Mouse (Mus musculus) adrenal gland, postnatal 25 days (tissue): ENCODE measurements around the gene Stx1b. TPM values are rescaled to one million over a fixed set of nuclear protein-coding genes. Genes with fewer than 3 reads are reported as not detected.
"Not testable (repeated sequence)": the region's sequence is repeated elsewhere in the genome, so short reads cannot be mapped to it uniquely, and the experiment has no call there.

Experiments used
- DNase-seq: peaks from one replicate; pipeline ENCODE4 v3.0.0; 2021; ENCODE audit warnings: mixed read lengths
- long read RNA-seq: library from polyadenylated mRNA; stranded (forward); transcript quantifications from one replicate; pipeline ENCODE4 v2.0.0, GENCODE M21; 2021
- total RNA-seq: library from RNA; stranded (reverse); gene quantifications from 2 replicates; pipeline ENCODE4 v1.2.3, GENCODE M21; 2021

Stx1b gene
- total RNA-seq = 4.2 and 8.0 TPM in 2 replicates
- long read RNA-seq, partial matches to known transcripts = 0 of 4 reads
- long read RNA-seq, other reads (novel, unspliced or antisense) = 4 of 4 reads

DNA sequence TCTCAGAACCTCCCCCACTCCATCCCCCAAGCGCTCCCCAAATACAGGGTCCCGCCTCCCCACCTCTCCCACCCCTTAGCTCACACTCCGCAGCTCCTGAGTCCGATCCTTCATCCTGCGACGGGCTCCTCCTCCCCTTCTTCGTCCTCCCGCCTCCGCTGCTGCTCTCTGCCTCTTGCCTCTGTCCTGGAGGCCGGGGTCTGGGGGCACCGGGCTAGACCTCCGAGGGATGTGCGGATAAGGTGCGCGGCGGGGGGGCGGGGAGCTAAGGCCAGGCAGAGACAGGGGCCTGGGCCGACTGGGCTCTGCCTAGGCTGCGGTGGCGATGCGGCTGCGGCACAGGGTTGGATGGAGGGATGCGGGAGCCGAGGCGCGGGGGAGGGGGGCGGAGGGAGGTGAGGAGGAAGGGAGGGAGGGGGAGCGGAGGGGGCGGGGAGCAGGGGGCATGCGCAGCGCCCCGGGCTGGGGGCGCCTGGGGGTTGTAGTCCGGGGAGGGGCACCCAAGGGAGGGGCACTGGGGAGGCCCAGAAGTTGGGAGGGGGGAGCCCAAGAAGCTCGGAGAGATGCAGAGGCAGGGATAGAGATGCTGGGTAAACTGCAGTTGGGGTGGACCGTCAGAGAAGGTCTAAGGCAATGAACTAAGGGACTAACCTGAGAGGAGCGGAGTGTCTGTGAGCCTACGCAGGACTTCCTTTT, at the start of gene Stx1b, which contains the start of gene Stx4a:
TSS of gene Stx1b (minus strand) at position 374 of the 696 bp plus-strand sequence.
TSS of gene Stx4a (plus strand) at position 119 of the 696 bp plus-strand sequence.
- DNase-seq = peak; percentile 38

DNA sequence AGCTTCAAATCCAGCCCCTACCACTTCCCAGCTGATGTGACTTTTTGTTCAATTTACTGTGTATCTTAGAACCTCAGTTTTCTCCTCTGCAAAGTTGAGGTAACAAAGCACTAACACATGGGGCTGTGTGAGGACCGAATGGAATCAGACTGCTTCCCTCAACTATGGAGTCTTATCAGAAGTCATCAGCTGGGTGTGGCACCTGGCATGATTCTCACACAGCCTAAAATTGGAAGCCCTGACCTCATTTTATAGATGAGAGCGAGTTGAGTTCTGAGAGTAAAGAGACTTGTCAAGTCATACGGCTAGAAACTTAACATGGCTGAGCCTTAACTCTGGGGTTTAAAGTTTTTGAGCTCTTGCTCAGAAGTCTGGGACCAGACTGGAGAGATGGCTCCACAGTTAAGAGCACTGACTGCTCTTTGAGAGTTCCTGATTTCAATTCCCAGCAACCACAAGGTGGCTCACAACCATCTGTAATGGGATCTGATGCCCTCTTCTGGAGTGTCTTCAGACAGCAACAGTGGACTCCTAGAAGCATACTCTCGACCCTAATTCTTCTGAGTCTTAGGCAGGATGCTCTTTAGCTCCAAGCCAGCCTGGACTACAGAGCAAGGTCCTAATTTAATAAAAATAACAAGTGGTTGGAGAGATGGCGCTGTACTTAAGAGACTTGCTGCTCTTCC, 45.9 kb upstream of the Stx1b start:
- DNase-seq = no peak

DNA sequence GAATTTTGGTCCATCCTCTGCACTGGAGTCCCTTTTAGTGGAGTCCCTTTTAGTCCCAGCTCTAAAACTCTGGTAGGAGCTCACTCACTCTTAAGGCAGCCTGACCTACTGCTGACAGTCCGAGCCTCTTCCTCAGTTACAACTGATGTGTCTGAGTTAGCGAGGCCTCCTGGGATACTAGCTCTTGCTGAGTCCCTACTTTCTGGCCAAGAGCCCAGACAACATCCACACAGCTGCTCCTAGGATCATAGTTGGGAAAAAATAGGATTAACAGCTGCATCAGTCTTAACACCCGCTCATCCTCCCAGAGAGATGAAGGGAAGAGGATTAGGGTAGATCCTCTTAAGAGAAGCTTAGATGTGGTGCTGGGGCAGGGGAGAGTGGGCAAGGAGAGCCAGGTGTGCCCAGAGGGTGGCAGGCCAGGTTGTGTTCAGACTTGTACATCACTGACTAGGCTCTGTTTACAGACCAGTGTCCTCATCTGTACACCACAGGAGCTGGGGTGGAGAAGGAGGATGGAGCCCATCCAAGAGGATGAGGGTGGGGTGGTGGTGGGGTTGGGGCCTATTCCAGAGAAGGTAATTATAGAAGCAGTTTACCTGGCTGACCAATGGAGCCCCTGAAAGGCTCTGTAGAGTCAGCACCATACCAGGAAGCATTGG, 44.9 kb upstream of the Stx1b start:
- DNase-seq = no peak

DNA sequence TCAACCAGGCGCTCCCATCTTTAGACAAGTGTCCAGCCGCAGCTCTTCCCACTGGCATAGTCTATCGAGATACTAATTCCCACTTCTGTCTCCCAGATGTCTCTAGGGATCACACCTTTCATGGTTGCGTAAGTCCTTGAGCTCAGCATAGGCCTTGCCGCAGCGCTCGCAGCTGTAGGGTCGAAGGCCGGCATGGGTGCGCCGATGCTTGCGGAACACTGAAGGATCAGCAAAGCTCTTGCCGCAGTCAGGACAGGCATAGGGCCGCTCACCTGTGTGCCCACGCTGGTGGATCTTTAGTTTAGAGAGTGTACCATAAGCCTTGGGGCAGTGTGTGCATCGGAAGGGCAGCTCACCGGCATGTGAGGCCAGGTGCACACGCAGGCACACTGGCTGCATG, 43.3 kb upstream of the Stx1b start:
- DNase-seq = no peak

DNA sequence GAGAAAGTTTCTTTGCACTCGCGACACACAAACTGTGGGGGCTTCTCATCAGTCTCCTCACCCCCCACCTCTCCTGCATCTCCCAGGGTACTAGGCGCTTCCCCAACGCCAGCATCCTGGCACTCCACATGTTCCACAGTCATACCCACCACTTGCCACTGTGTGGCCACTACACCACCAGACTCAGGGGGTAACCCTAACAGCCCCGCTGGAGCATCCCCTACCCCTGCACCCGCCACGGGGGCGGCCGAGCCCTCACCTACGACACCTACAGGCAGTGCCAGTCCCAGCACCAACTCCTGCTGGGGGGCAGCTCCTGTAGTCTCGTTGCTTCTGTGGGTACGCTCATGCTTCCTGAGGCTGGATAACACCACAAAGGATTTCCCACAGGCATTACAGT, 42.1 kb upstream of the Stx1b start:
- DNase-seq = no peak

DNA sequence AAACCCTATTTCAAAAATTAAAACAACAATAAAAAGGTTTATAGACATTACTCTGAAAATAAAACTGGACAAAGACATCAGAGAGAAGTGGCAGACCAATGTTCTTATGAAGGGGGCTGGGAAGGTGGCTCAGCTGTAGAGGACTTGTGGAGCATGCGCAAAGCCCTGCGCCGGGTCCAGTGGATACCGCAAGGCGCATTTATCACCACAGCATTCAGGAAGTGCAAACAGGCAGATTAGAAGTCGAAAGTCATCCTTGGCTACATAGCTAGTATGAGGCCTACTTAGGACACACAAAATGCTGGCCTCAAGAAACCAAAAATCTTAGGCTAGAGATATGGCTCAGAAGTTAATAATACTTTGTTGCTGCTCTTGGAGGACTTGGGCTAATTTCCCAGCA, 33.9 kb upstream of the Stx1b start:
- no peak for DNase-seq

DNA sequence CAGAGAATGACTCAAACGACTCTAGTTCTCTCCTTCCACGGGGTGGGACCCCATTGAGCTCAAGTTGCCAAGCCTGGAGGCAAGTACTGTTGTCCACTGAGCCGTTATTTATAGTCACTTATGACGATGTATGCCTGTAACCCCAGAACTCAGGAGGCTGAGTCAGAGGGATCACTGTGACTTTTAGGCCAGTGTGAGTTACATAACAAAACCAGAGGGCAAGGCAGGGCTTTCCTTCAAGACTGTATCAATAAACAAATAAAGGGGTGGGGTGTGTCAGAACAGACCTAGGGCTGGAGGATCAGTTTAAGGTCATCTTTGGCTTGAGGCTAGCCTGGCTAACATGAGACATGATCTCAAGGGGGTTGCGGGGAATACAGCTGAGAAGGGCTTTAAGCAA, 26.6 kb upstream of the Stx1b start:
- DNase-seq = no peak

DNA sequence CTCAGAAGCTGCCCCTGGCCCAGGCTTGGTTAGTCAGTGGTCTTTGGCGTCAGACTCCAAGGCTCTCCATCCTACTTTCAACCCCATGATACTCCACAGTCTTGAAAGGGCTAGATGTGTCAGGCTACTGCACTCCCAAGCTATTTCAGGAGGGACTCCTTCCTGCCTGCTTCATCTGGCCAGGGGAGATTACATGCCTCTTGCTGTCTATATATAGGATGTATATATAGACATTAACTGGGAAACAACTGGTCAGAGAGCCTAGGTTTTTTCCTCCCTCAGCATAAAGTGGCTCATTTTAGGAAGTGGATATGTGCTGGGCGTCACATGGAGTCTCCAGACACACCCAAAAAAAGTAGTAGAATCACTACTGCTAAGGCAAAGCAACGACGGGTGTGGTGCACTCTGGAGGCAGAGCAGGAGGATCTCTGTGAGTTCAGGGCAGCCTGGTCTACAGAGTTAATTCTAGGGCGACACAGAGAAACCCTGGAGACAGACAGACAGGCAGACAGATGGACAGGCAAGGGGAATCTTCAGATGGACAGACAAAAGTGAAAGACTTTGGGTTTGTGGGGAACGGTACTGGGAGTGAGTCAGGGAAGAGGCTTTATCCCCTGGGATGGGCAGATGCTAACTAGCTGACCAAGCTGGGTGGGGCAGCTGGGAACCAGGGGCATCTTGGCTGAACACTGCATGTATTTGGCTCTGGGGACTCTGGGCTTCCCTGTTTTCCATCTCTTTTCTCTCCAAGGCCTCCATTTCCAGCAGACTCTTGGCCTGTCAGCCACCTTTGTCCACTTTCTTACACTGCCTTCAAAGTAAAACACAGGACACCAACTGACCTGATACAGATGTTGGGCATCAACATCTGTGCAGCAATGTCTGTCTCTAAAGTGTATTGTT, 25.9 kb upstream of the Stx1b start:
- DNase-seq = no peak

DNA sequence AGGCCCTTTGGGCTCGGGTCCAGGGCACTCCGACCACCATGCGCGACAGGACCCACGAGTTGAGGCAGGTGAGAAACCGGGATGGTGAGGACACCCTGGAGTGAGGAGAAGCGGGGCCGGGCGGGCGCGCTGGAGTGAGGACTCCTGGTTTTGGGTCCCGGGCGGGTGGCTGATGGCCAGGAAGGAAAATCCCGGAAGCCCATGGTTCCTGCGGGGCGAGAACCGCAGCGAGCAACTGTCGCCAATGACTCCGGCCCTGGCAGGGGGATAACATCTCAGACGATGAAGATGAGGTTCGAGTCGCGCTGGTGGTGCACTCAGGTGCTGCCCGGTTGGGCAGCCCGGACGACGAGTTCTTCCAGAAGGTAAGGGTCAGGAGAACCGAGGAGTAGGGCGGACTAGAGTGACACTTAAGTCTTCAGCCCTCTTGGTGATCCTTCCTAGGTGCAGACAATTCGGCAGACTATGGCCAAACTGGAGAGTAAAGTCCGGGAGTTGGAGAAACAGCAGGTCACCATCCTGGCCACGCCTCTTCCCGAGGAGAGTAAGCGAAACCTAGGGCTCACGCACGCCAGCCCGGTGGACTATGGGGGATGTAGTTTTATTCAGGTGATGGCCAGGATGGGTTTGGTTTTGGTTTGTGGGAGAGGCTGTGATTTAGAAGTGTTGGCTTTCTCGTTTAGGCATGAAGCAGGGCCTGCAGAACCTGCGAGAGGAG, 17.8 kb upstream of the Stx1b start:
- DNase-seq = peak; percentile 81

DNA sequence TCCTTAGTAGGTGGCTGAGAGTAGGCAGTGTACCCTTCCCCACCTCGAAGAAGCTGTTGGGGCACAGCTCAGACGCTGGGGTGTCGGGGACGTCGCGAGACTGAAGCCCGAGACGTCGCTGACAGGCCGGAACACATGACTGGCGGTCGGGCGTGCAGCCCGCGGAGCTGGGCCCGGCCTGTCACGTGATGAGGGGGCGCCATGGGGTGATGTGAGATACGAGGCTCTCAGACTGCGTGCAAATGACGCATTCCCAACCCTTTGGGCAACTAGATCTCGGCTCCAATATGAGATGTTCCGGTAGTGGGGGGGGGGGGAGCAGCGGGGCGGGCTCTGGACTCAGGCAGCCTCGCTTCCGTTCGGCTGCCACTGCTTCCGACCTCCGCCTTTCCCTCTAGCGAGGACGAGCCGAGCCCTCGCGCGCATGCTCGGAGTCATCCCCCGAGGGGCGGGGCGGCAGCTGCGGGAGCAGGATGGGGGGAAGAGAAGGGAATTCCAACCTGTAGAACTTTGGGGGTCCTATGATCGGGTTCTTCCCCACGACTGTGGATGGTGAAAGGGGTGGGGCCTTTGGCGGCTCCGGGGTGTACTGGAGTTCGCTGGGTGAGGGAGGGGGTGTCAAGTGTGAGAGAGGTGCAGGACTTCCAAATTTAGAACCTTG, 17.1 kb upstream of the Stx1b start:
- DNase-seq = peak; percentile 95

DNA sequence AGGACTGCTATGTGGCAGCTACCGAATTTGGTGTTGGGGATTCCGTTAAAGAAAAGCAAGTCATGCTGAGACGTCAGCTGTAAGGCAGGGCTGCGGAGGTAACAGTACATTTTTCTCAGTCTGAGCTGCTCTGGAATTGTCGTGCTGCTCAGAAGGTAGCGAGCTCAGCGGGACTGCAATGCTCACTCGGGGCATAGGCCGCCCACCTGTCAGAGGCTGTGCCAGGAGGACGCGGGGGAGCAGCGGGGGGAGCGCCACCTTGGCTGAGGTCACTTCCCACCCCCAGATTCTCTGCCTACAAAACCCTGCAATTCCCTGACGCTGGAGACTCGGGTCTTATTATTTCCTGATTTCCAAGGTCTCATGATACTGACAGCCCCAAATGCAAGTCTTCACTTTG, 16.5 kb upstream of the Stx1b start:
- DNase-seq = peak; percentile 50

DNA sequence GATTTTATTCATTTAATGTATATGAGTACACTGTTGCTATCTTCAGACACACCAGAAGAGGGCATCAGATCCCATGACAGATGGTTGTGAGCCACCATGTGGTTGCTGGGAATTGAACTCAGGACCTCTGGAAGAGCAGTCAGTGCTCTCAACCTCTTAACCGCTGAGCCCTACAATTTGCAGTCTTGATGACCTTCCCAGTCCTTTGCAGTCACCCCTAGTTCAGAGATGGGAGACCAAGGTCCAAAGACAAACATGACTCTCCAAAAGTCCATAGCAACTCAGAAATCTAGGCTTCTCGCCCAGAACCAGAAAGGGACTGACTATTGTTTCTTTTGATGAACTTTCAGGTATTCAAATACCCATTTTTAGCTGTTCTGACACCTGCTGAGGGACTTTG, 15.7 kb upstream of the Stx1b start:
- DNase-seq = not testable (repeated sequence)

DNA sequence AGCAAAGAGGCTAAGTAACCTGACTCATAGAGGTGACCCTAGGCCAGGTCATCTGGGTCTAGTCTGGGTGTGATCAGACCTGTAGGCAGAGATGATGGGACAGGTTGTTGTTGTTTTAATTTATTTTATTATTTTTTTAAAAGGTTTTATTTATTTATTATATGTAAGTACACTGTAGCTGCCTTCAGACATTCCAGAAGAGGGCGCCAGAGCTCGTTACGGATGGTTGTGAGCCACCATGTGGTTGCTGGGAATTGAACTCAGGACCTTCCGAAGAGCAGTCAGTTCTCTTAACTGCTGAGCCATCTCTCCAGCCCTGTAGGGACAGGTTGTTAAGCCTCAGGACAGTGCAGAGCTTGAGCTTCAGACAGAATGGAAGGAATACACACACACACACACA, 13.5 kb upstream of the Stx1b start:
- DNase-seq = not testable (repeated sequence)

DNA sequence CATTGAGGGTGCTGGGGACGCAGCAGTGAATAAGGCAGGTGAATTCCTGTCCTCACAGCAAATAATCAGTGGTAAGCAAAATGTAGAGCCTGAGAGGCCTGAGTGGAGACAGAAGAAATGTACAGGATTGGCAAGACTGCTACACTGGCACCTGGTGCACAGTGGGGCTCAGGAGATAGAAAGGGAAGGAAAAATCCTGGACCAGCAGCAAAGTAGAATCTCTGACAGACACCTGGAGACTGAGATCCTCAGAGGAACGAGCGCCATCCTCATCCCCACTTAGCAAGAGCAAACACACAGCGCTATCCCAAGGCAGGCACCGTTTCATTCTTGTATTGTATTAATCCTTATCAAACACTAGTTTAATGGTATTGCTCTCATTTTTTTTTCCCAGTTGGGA, 13.1 kb upstream of the Stx1b start:
- no peak for DNase-seq

DNA sequence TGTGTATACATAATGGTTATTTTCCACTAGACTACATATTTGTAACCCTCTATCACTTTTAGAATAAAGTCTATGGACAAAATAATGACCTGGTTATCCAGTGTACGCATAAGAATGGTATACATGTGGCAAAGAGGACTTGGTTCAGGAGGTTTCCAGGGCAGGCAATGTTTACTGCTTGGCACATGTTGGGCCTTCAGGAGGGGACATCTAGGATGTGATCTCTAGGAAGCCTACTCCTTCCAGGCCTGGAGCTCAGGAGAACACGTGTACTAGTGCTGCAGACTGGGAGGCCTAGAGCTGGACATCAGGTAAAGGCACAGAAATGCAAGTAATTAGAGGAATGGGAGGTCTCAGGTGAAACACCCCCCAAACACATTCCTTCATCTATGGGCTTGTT, 11.2 kb upstream of the Stx1b start:
- no peak for DNase-seq

DNA sequence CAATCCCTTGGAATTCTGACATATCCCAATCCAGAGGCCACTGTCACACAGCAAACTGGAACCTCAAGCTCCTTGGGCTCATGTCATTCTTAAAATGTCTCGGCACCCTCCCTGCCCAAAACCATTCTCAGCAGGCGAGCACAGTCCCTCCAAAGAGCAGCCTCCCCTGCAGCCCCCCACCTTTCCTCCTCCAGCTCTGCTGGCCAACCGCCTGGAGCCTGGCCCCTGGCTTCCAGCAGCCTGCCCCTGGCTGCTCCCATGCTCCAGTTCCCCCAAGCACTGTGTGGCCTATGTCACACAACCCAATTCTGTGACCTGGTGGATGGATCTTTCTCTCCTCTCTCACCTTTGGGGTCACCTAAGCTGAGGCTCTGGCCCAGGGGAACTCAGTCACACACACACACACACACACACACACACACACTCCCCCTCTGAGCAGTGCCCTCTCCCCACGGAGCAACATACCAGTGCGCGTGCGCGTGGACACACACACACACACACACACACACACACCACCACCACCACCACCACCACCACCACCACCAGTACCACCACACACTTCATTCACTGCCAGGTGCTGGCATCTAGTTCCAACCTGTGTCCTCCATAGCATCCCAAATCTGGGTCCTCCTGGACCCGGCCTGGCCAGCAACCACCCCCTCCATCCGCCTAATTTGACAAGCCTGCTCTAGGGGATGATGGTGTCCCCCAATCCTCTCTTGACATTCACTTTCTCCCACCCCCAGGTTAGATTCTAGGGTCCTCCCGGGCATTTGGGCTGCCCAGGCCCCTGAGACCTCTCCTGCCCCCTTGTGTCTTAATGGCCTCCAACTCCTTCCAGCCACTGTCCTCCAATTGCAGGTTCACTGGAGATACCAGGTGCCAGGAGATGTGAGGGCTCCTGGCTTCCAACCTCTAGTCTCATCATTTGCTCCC, 845 bp downstream of the Stx1b start:
- DNase-seq = no peak

DNA sequence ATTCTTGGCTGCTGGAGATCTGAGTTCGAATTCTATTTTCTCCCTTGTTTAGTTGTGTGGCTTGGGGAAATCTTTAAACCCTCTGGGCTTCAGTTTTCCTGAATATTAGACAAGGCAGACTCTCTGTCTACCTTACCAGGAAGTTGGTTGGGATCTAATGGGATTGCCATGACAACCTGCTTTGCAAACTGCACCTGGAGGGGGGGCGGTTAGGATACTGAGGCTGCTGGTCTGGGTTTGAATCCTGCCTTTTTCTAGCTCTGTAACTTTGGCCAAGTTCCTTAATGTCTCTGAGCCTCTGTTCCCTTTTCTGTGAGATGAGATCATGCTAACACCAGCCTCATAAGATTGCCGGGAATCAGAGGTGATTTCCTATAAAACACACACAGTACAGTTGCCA, 1.9 kb downstream of the Stx1b start:
- DNase-seq = no peak

DNA sequence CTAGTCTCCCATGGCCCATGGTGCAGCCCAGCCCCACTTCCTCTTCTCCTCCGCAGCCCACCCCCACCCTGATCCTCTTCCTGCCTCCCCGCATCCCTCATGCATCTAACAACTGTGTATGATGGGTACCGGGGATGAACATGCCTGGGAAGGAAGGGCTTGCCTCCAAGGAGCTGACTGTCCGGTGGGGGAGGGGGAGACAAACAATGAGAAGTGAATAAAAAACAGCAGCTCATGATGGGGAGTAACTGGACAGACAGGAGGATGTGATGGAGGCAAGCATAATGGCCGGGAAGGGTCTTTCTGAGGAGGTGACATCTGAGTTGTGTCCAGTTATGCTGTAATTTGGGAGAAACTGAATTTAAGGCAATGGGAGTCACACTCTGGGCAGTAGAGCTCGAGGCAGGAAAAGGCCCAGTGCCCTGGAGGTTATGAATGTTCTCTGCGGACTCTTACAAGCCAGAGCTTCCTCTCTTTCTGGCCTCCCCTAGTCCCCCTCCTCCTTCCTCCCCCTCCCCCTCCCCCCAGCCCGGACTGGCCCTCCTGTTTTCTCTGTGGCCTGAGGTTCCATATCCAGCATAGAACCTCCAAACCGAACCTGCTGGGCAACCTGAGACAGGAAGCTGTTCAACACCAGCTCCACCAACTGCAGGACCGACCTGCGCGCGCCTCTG, 3.4 kb downstream of the Stx1b start:
- DNase-seq = no peak

DNA sequence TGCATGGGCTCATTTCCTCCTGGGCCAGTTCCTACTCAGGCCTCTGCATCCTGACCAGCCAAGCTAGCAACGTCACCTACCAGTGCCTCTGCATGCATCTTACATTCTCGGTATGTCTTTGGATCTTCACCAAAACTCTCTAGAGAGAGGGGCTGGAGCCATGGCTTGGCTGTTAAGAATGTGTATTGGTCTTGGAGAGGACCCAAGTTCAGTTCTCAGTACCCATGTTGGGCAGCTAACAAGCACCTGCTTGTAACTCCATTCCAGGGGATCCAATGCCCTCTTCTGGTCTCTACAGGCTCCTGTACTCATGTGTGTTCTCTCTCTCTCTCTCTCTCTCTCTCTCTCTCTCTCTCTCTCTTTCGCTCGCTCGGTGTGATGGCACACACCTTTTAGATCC, 6.6 kb downstream of the Stx1b start:
- DNase-seq = no peak
